In the genomic region with DNA sequence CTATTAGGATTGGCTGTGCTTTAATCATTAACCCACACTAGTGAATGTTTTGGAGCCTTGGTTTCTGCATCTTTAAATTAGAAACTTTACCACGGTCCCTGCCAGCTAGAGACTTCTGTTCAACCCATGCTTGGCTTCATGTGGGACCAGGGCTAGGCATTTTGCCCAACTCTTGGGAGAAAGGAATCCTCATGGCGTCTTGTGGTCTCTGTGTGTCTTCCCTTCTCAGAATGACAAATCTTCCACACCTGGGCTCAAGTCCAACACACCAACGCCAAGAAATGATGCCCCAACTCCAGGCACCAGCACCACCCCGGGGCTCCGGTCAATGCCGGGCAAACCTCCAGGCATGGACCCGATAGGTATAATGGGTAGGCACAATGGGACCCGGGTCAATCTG, we compare ENCODE assay signal across 17 mouse cellular contexts. TPM values are rescaled to one million over a fixed set of nuclear protein-coding genes. Genes with fewer than 3 reads are reported as not detected.
DNase-seq lines count a peak whose midpoint lies in the region; ATAC-seq and TF ChIP-seq lines count a peak whose summit lies in the region.
"Had no signal": no experiment of that assay in that cellular context is flagged by ENCODE, and none has a peak within 500 bp of the region (broad histone marks: within the 10 kb centered on the region; RNA-seq: fewer than 3 reads in every experiment).

No protein-coding gene starts in this region.

- peak overlapping the region; percentile 41; the same call in 1 of the 2 replicates for H3K27ac ChIP-seq in intestine, postnatal 0 days (ENCODE audit: low read depth, low read length)
- H3K27ac ChIP-seq in intestine, embryonic 15.5 days, result no peak overlapping the region
- H3K27ac ChIP-seq: embryonic facial prominence, embryonic 15.5 days; limb, embryonic 13.5 days had no signal

- H3K9ac ChIP-seq in intestine, postnatal 0 days (ENCODE audit: low read depth, low read length), result no peak overlapping the region
- no peak overlapping the region for H3K9ac ChIP-seq in intestine, embryonic 15.5 days
- H3K9ac ChIP-seq: embryonic facial prominence, embryonic 15.5 days; limb, embryonic 13.5 days had no signal

- H3K4me2 ChIP-seq in intestine, postnatal 0 days (replicated peaks; ENCODE audit: low read depth), result no peak overlapping the region
- no peak overlapping the region for H3K4me2 ChIP-seq in intestine, embryonic 15.5 days (replicated peaks)
- H3K4me2 ChIP-seq: embryonic facial prominence, embryonic 15.5 days; limb, embryonic 13.5 days had no signal

- H3K9me3 ChIP-seq in intestine, postnatal 0 days (ENCODE audit: control insufficient read depth), result no peaks in the 10 kb centered on the region
- no peaks in the 10 kb centered on the region for H3K9me3 ChIP-seq in intestine, embryonic 15.5 days
- H3K9me3 ChIP-seq: embryonic facial prominence, embryonic 15.5 days; limb, embryonic 13.5 days had no signal

- H3K4me1 ChIP-seq in intestine, postnatal 0 days (replicated peaks; ENCODE audit: control insufficient read depth, insufficient read depth, low read length), result peaks cover 10% of the 10 kb centered on the region; the same call in 1 of the 2 replicates
- peaks cover 31% of the 10 kb centered on the region for H3K4me1 ChIP-seq in intestine, embryonic 15.5 days (replicated peaks)

- DNase-seq in Muller cell, postnatal 12 days (ENCODE audit: inconsistent ontology term), result peak; percentile 86
- peak; percentile 27 to 37 for DNase-seq in cerebellum, adult 18-20 months
- peak; percentile 73 for DNase-seq in kidney, adult 9 months
- no peak for DNase-seq in MN1 (ENCODE audit: low spot score)
- no peak for DNase-seq in gastrocnemius, postnatal 4 days (ENCODE audit: low spot score in 2 of 2)
- DNase-seq: adrenal gland, postnatal 10 days; heart, adult 18-20 months; heart, postnatal 10 days; lung, adult 18-20 months; thymus, postnatal 25 days had no signal

- no peaks in the 10 kb centered on the region for H3K27me3 ChIP-seq in intestine, postnatal 0 days (replicated peaks; ENCODE audit: control insufficient read depth, insufficient read depth, low read length)
- H3K27me3 ChIP-seq in intestine, embryonic 15.5 days (replicated peaks), result no peaks in the 10 kb centered on the region

- WGBS in intestine, postnatal 0 days, result 73% methylated on average over 8 of the region's 8 CpGs
- 80% methylated on average over 8 of the region's 8 CpGs for WGBS in intestine, embryonic 15.5 days

- no peak for ATAC-seq in intestine, postnatal 0 days
- ATAC-seq in intestine, embryonic 15.5 days, result no peak
- ATAC-seq in erythroid progenitor cell, adult 5-6 weeks (replicated peaks; ENCODE audit: low FRiP score, poor library complexity, severe bottlenecking), result no peak
- ATAC-seq: CD4-positive, CD25-positive, alpha-beta regulatory T cell, adult 4 months; inflammation-experienced regulatory T-cells, adult 6 months had no signal

- H3K4me3 ChIP-seq in intestine, postnatal 0 days (ENCODE audit: low read depth, low read length), result no peak overlapping the region
- H3K4me3 ChIP-seq in intestine, embryonic 15.5 days (replicated peaks), result no peak overlapping the region
- H3K4me3 ChIP-seq: embryonic facial prominence, embryonic 15.5 days; limb, embryonic 13.5 days had no signal

- peaks cover 87% of the 10 kb centered on the region for H3K36me3 ChIP-seq in intestine, postnatal 0 days (ENCODE audit: control insufficient read depth, insufficient read depth)
- peaks cover 77% of the 10 kb centered on the region for H3K36me3 ChIP-seq in intestine, embryonic 15.5 days

- no peak for TF ChIP-seq CTCF in intestine, postnatal 0 days (IDR thresholded peaks at IDR 0.05; ENCODE audit: low read depth)

RNA-seq across cellular contexts. Expression of gene Tle3, which starts 36.9 kb away (rescaled TPM):
- polyA plus RNA-seq in intestine, postnatal 0 days (2015; fragmentation: Nextera tagmentation; extraction: Ambion mirVana), result 24.3 and 28.6 TPM in 2 replicates
- 18.6 and 20.3 TPM in 2 replicates for polyA plus RNA-seq in intestine, embryonic 15.5 days (2015; fragmentation: Nextera tagmentation; extraction: Ambion mirVana)
- total RNA-seq in erythroid progenitor cell, adult 5-6 weeks (2015; ENCODE audit: low replicate concordance), result 9.7 and 20.5 TPM in 2 replicates
- 14.6 and 23.9 TPM in 2 replicates for total RNA-seq in erythroid progenitor cell, adult 5-6 weeks (2017; ENCODE audit: low replicate concordance)
- total RNA-seq in gastrocnemius, postnatal 4 days (2021), result 10 to 100 TPM; 35.0 to 47.8 TPM

Comparison
In these comparisons a context has a peak if more than half of its experiments do, and no peak if none do; other contexts are left out.
1. DNase-seq: peak in Muller cell, postnatal 12 days (single experiment), cerebellum, adult 18-20 months (2 of 2) and kidney, adult 9 months (single experiment); none in MN1 (single experiment) and gastrocnemius, postnatal 4 days (0 of 2).